Mouse (Mus musculus): ENCODE results near the gene Srl.
"Not testable (repeated sequence)": the region's sequence is repeated elsewhere in the genome, so short reads cannot be mapped to it uniquely, and the experiment has no call there.

The Srl gene

GRCm38 (mm10) chr16:4517906-4518305, 23.7 kb downstream of the Srl start:
- DNase-seq, result no peak

GRCm38 (mm10) chr16:4514383-4514782, 27.2 kb downstream of the Srl start:
- DNase-seq, result no peak

GRCm38 (mm10) chr16:4512661-4513438, 28.8 kb downstream of the Srl start:
- DNase-seq, result no peak

GRCm38 (mm10) chr16:4511371-4511770, 30.2 kb downstream of the Srl start:
- DNase-seq, result no peak

- DNase-seq, result no peak
These were observed 35.4 kb downstream of the Srl start for GRCm38 (mm10) chr16:4506181-4506580.

GRCm38 (mm10) chr16:4503495-4503894, 38.1 kb downstream of the Srl start:
- DNase-seq, result no peak

GRCm38 (mm10) chr16:4502568-4502967, 39.0 kb downstream of the Srl start:
- no peak for DNase-seq

- no peak for DNase-seq
These were observed 39.9 kb downstream of the Srl start for GRCm38 (mm10) chr16:4501703-4502102.

GRCm38 (mm10) chr16:4500598-4501385, 40.8 kb downstream of the Srl start:
- DNase-seq, result no peak

GRCm38 (mm10) chr16:4497762-4498607, 43.6 kb downstream of the Srl start:
- no peak for DNase-seq

- no peak for DNase-seq
These were observed 45.1 kb downstream of the Srl start for GRCm38 (mm10) chr16:4496470-4496869.

GRCm38 (mm10) chr16:4495861-4496260, 45.8 kb downstream of the Srl start:
- peak in 1 of 2 experiments; percentile 19 for DNase-seq

GRCm38 (mm10) chr16:4492777-4493563, 48.6 kb downstream of the Srl start:
- no peak for DNase-seq

- DNase-seq, result peak; percentile 87 to 88
These were observed 52.4 kb downstream of the Srl start for GRCm38 (mm10) chr16:4489114-4489624.

GRCm38 (mm10) chr16:4480616-4481265, 60.9 kb downstream of the Srl start:
- DNase-seq, result no peak

- no peak for DNase-seq
These were observed 63.9 kb downstream of the Srl start for GRCm38 (mm10) chr16:4477591-4478215.

GRCm38 (mm10) chr16:4474882-4475803, 66.5 kb downstream of the Srl start:
- peak; percentile 86 to 98 for DNase-seq

- not testable (repeated sequence) for DNase-seq
These were observed 67.4 kb downstream of the Srl start for GRCm38 (mm10) chr16:4474040-4474881.

- DNase-seq, result no peak
These were observed 68.4 kb downstream of the Srl start for GRCm38 (mm10) chr16:4473231-4473630.
